Mouse (Mus musculus): Measurements from ENCODE around the gene Pdp2.

DNA sequence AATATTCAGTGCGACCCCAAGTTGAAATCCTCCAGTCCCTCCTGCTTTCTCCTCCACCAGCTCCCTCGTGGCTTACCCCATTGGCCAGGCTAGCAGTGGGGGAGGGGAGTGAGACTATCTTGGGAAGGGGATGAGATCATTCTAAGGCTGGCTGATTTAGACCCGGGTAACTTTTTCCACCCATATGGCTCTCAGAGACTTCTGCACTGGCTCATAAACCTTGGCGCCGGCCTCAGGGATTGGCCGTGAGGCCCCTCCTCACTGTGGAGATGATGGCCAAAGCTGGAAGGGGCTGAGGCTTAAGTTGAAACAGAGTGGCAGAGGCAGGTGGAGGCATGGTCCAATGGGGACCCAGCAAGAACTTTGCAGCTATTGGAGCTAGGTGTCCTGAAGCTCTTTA is 15.1 kb downstream of the Pdp2 start:
- no peak for TF ChIP-seq CTCF (IDR thresholded peaks at IDR 0.05; ENCODE audit: low read depth)
- TF ChIP-seq EP300 (IDR thresholded peaks at IDR 0.05; ENCODE audit: low read depth), result no peak

Measured in liver, postnatal 0 days (tissue).